Mouse (Mus musculus): ENCODE results near the gene Ikbke.
"Not testable (repeated sequence)": the region's sequence is repeated elsewhere in the genome, so short reads cannot be mapped to it uniquely, and the experiment has no call there.

Gene Ikbke

GRCm38 (mm10) chr1:131279456-131279776, at the start of gene Ikbke:
Ikbke (minus strand) TSS chr1:131279606.
- DNase-seq (ENCODE audit: low spot score) = no peak

DNA sequence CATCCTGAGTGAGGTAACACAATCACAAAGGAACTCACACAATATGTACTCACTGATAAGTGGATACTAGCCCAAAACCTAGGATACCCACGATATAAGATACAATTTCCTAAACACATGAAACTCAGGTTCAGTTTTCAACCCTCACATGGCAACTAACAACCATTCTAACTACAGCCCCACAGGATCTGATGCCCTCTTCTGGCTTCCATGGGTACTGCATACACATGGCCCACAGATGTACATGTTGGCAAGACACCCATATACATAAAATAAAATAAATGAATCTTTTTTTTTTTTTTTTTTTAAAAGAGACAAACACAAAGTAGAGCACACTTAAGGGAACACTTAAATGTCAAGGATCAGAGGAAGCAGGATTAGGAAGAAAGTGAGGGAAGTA, 49.7 kb upstream of the Ikbke start:
- not testable (repeated sequence) for DNase-seq (ENCODE audit: low spot score)

DNA sequence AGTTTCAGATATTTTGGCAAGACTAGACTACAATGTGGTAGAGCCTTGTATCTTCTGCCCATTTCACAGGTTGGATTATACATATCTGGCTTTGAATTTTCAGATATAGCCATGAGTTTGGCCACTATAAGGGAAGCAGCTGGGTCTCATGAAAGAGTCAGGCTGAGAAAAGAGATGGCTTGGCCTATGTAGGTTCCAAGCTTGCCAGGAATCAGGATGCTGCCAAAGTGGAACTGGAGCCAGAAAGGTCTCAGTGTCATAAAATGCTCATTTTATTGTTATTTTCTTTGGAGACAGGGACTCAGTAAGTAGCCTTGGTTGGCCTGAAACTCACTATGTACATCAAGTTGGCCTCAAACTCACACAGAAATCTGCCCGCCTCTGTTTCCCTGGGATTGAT, 47.8 kb upstream of the Ikbke start:
- DNase-seq (ENCODE audit: low spot score) = no peak

GRCm38 (mm10) chr1:131324816-131325463, 45.5 kb upstream of the Ikbke start:
- DNase-seq (ENCODE audit: low spot score) = no peak

DNA sequence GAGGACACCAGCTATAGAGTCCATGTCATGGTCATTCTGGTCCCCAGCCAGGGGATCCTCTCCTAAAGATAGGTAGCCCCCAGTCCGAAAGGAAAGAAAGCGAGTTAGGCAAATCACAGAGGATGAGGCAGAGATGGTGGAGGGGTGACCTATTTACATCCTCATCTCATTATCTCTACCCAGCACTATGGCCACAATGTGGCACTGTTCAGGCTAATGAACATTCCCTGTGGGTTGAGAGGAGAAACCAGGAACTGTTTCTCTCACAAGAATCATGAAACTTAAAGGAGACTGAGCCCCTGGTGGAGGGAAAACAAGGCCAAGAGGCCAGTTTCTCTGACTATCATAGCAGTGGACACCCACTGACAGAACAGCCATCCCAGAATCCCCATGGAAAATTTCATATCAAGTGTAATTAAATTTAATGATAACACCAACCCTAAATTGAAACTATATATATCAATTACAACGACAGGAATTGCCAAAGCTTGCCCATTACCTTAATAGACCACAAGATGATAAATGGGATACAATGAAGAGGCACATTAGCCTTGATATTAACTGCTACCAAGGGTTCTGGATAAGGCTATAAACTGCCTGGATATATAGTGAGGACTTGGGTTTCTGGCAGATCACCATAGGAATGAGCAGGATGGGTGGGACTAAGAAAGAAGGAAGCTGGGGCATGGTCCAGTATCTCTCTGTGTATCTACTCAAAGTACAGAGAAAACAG, 40.4 kb upstream of the Ikbke start:
- DNase-seq (ENCODE audit: low spot score) = no peak

DNA sequence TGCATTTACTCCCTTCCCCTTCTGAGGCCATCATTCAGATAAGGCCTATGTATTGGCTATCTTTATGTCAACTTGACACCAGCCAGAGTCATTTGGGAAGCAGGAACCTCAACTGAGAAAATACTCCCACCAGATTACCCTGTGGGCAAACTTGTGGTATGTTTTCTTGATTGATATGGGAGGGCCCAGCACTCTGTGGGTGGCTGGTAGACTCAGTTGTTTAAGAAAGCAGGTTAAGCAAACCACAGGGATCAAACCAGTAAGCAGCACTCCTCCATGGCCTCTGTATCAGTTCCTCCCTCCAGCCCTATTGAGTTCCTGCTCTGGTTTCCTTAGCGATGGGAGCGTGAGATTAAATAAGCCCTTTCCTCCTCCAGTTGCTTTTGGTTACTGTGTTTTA, 39.0 kb upstream of the Ikbke start:
- DNase-seq (ENCODE audit: low spot score) = no peak

- DNase-seq (ENCODE audit: low spot score) = no peak
Observed at GRCm38 (mm10) chr1:131317625-131318024, 38.2 kb upstream of the Ikbke start.

DNA sequence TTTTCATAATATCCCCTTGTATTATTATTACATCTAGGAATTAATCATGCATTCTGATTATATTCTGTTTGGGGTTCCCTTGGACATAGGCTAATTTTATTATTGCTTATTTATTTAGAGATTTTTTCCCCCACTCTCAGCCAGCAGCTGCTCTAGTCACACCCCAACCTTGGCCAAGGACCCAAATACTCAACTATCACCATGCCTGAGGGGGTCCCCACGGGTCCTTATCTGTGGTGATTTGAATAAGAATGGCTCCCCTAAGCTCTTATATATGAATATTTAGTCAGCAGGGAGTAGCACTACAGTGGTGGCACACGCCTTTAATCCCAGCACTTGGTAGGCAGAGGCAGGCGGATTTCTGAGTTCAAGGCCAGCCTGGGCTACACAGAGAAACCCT, 31.9 kb upstream of the Ikbke start:
- DNase-seq (ENCODE audit: low spot score) = no peak

- DNase-seq (ENCODE audit: low spot score) = no peak
Observed at GRCm38 (mm10) chr1:131310237-131310818, 30.9 kb upstream of the Ikbke start.

DNA sequence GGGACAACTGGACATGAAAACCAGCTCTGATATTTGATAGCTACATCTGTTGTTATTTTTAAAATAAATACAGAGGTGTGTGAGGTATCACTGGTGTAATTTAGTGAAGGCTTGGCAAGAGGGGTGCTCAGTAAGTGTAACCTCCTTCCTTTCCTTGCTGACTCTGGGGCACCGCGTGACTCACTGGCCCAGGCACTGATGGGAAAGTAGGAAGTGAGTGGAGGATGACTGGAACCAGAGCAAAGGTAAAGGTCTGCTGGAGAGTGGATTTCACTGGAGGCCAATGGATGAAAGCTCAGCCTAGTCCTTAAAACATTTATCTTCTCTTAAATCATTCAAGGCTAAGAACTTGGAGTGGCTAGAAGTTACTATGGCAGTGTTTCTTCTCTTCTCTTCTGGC, 21.3 kb upstream of the Ikbke start:
- no peak for DNase-seq (ENCODE audit: low spot score)

DNA sequence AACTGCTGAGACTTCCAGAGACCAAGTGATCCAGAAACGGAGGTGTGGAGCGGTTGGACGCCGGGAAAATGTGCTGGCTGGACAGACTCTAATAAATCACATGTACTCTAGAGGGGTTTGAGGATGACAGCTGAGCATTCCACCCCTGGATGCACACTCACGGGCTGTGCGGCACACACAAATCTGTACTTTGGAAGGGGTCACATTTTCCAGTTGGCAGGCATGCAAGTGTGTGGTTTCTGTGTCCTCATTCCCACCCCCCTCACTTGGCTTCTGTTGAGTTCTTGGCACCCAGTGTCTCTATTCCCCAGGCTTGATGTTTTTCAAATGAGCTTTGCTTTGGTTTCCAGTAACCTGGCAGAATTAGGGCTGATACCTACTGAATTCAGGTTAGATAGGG, 20.4 kb upstream of the Ikbke start:
- no peak for DNase-seq (ENCODE audit: low spot score)

- DNase-seq (ENCODE audit: low spot score) = no peak
Observed at GRCm38 (mm10) chr1:131299240-131299639, 19.8 kb upstream of the Ikbke start.

DNA sequence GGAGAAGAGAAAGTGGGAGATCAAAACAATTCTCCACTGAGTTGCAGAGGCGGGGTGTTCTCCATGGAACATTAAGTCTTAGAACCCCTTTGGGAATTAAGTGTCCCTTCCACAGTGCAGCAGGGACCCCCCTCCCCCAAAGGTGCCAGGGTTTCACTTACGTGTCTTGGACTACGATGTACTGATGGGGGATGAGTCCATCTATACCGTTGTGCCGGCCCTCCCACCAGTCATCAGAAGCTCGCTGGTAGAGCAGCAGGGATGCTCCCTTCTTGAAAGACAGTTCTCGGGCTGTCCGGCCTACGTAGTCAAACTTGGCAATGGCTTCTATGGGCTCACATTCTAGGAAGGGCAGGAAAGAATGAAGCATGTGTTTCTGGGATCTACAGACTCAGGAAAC, 18.8 kb upstream of the Ikbke start:
- no peak for DNase-seq (ENCODE audit: low spot score)

- DNase-seq (ENCODE audit: low spot score) = no peak
Observed at GRCm38 (mm10) chr1:131296726-131297125, 17.3 kb upstream of the Ikbke start.

GRCm38 (mm10) chr1:131295200-131295599, 15.8 kb upstream of the Ikbke start:
- DNase-seq (ENCODE audit: low spot score) = no peak

DNA sequence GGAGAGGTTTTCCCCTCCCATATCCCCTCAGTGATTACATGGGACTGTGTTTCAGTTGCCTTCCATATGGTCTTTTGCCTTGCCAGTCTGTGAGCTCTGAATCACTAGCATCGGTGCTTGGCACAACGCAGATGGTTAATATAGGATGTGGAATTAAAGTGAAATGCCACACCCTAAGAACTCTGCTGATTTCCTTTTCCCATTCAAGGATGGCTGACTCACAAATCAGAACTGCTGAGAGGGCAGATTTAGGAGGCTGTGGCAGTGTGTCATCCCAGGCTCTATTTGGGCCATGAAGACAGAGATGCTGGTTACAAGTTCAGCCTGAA, 14.5 kb upstream of the Ikbke start:
- no peak for DNase-seq (ENCODE audit: low spot score)

GRCm38 (mm10) chr1:131293221-131293921, 14.0 kb upstream of the Ikbke start:
- no peak for DNase-seq (ENCODE audit: low spot score)

DNA sequence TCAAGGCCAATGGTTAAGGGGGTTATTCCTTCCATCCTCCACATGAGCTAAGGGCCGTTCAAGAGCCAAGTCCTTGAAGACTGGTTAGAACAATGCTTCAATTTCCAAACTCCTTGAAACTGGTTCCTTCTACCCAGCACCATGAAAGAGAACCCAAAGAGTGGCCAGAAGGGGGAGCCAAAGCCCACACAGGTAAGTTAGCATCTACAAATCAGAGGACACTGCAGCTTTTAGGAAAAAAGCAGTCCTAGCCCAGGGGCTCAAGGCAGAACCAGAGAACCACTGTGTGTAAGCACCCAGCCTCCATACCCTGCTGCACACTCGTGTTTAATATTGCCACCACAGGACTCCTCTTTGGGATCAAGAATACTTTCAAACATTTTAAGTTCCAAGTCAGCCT, 11.2 kb upstream of the Ikbke start:
- peak; percentile 66 for DNase-seq (ENCODE audit: low spot score)

- no peak for DNase-seq (ENCODE audit: low spot score)
Observed at GRCm38 (mm10) chr1:131288938-131289337, 9.5 kb upstream of the Ikbke start.

DNA sequence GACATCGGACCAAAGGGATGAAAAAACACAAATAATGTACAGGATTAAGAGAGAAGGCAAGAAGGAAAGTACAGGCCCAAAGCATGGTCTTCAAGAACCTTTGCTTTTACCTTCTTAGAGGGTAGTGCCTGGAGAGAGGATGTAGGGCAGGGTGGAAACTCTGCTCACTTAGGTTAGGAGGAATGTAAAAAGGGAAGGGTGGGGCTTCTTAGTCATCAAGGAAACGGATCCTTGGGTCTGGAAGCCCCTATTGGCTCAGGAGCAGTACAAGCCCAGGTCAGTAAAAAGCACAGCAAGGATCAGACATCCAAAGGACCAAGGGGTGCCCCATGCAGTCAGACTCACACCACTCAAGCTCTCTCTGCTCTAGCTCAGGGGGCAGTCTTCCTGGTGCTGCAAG, 7.9 kb upstream of the Ikbke start:
- no peak for DNase-seq (ENCODE audit: low spot score)

GRCm38 (mm10) chr1:131286803-131287202, 7.4 kb upstream of the Ikbke start:
- DNase-seq (ENCODE audit: low spot score) = no peak

GRCm38 (mm10) chr1:131284616-131285015, 5.2 kb upstream of the Ikbke start:
- no peak for DNase-seq (ENCODE audit: low spot score)

- DNase-seq (ENCODE audit: low spot score) = no peak
Observed at GRCm38 (mm10) chr1:131284167-131284566, 4.8 kb upstream of the Ikbke start.

Data from urinary bladder, postnatal 14 days (tissue).